ENCODE assay signal across 8 mouse cellular contexts in the genomic region with DNA sequence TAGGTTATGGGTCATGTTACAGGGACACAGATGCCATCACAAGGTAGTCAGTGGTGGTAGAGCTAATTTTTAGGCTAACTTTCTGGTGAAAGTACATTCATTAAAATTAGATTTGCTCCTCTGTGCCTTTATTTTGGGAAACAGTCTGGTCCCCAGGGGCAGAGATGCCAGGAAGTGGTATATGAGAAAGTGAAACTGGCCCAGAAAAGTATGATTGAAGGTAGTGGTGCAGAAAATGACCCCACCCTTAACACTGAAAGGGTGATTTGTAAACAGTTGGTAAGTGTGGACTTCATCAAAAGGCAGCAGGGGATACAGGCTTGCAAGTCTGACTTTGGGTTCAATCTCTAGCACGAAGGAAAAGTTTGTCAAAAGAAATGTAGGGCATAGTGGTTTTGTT. TPM values are rescaled to one million over a fixed set of nuclear protein-coding genes. Genes with fewer than 3 reads are reported as not detected.
DNase-seq lines count a peak whose midpoint lies in the region; ATAC-seq lines count a peak whose summit lies in the region.

No protein-coding gene starts in this region.

- H3K4me1 ChIP-seq in hindbrain, embryonic 11.5 days (replicated peaks; ENCODE audit: control insufficient read depth, insufficient read depth, low read length), result 0 out of 2 replicates have a peak, but pooled peaks cover 2% of the 10 kb centered on the region

- no peak overlapping the region for H3K27ac ChIP-seq in hindbrain, embryonic 11.5 days (ENCODE audit: low read depth, low read length)

- peak overlapping the region; percentile 96 for H3K9ac ChIP-seq in hindbrain, embryonic 11.5 days (ENCODE audit: low read depth, low read length)

- ATAC-seq in hindbrain, embryonic 11.5 days (ENCODE audit: low FRiP score), result no peak

- WGBS in hindbrain, embryonic 11.5 days, result 57% methylated on average over 1 of the region's 1 CpGs

- peaks cover 10% of the 10 kb centered on the region for H3K36me3 ChIP-seq in hindbrain, embryonic 11.5 days (ENCODE audit: control insufficient read depth, insufficient read depth, low read length)

- H3K4me2 ChIP-seq in hindbrain, embryonic 11.5 days (replicated peaks; ENCODE audit: low read depth, low read length), result peak overlapping the region; percentile 57

- H3K27me3 ChIP-seq in hindbrain, embryonic 11.5 days (ENCODE audit: control insufficient read depth, insufficient read depth, low read length), result no peaks in the 10 kb centered on the region

- DNase-seq in thymus, postnatal 25 days, result peak; percentile 8
- no peak for DNase-seq in thymus, postnatal 4 days
- peak; percentile 33 for DNase-seq in hindbrain, embryonic 11.5 days (ENCODE audit: low spot score)
- DNase-seq in lung, postnatal 25 days (ENCODE audit: low spot score), result peak; percentile 62
- peak; percentile 10 to 55 for DNase-seq in spleen, postnatal 14 days (ENCODE audit: low spot score in 2 of 2)
- no peak for DNase-seq in cerebellum, adult 11 months
- DNase-seq in urinary bladder, postnatal 10 days (ENCODE audit: low spot score), result no peak
- DNase-seq in gastrocnemius, postnatal 36 days, result no peak

- no peaks in the 10 kb centered on the region for H3K9me3 ChIP-seq in hindbrain, embryonic 11.5 days (ENCODE audit: control insufficient read depth, low read length)

- intact Hi-C loops in gastrocnemius, postnatal 36 days (cut with DNase I), result no loop called here

- H3K4me3 ChIP-seq in hindbrain, embryonic 11.5 days (ENCODE audit: low read depth, low read length), result peak overlapping the region; percentile 76

RNA-seq across cellular contexts. Expression of gene B3gnt5, which starts 1.7 kb away (rescaled TPM):
- polyA plus RNA-seq in hindbrain, embryonic 11.5 days (2014; fragmentation: Nextera tagmentation; extraction: Ambion mirVana), result 50.7 and 52.0 TPM in 2 replicates
- total RNA-seq in gastrocnemius, postnatal 36 days (2021), result under 1 TPM; 0.10 to 0.57 TPM

RNA-seq across cellular contexts. Expression of gene Lamp3, which starts 55.5 kb away (rescaled TPM):
- polyA plus RNA-seq in hindbrain, embryonic 11.5 days (2014; fragmentation: Nextera tagmentation; extraction: Ambion mirVana), result 0.08 TPM in 1 of 2 replicates, not detected in the other
- total RNA-seq in gastrocnemius, postnatal 36 days (2021), result not detected

Comparison
In these comparisons a context has a peak if more than half of its experiments do, and no peak if none do; other contexts are left out.
1. DNase-seq: peak in thymus, postnatal 25 days (single experiment), hindbrain, embryonic 11.5 days (single experiment), lung, postnatal 25 days (single experiment) and spleen, postnatal 14 days (2 of 2); none in thymus, postnatal 4 days (single experiment), cerebellum, adult 11 months (single experiment), urinary bladder, postnatal 10 days (single experiment) and gastrocnemius, postnatal 36 days (0 of 2).